Mouse (Mus musculus) heart, embryonic 12.5 days (tissue): ENCODE data around the gene Nudt3. TPM values are rescaled to one million over a fixed set of nuclear protein-coding genes. Genes with fewer than 3 reads are reported as not detected.
A peak's percentile ranks its signal among the peaks of the same experiment; 100 is the strongest.

Experiments
- ATAC-seq: fragments of 200-750 bp; cut with Nextera tagmentation; 2 replicates; pipeline ENCODE4 v1.8.0; 2017; ENCODE audit warnings: moderate TSS enrichment, moderate library complexity; ENCODE audit not compliant: insufficient number of reproducible peaks, low FRiP score
- H3K27ac ChIP-seq: fragments of 300-500 bp; sonication (generic); 2 replicates; pipeline ENCODE4 v1.5.1; 2016; ENCODE audit warnings: mild to moderate bottlenecking, moderate library complexity; ENCODE audit not compliant: poor library complexity, severe bottlenecking
- H3K27me3 ChIP-seq: fragments of 300-500 bp; sonication (generic); replicated peaks from 2 replicates; pipeline ENCODE4 v1.6.1; 2016; ENCODE audit warnings: mild to moderate bottlenecking, moderate library complexity
- H3K36me3 ChIP-seq: fragments of 300-500 bp; sonication (generic); 2 replicates; pipeline ENCODE4 v1.6.1; 2016; ENCODE audit warnings: mild to moderate bottlenecking, moderate library complexity
- H3K4me1 ChIP-seq: fragments of 300-500 bp; sonication (generic); replicated peaks from 2 replicates; pipeline ENCODE4 v1.6.1; 2016; ENCODE audit warnings: mild to moderate bottlenecking
- H3K4me2 ChIP-seq: fragments of 300-500 bp; sonication (generic); 2 replicates; pipeline ENCODE4 v1.6.1; 2016; ENCODE audit warnings: mild to moderate bottlenecking, moderate library complexity
- H3K4me3 ChIP-seq: fragments of 300-500 bp; sonication (generic); 2 replicates; pipeline ENCODE4 v1.5.1; 2016; ENCODE audit warnings: mild to moderate bottlenecking
- H3K9ac ChIP-seq: fragments of 300-500 bp; sonication (generic); 2 replicates; pipeline ENCODE4 v1.6.1; 2016; ENCODE audit warnings: mild to moderate bottlenecking, moderate library complexity
- H3K9me3 ChIP-seq: fragments of 300-500 bp; sonication (generic); replicated peaks from 2 replicates; pipeline ENCODE4 v1.6.1; 2016; ENCODE audit warnings: mild to moderate bottlenecking, moderate library complexity
- WGBS: fragments of 180-500 bp; shearing (Covaris S2); methylation state at CpG from one replicate; pipeline ENCODE4 v1.1.7; 2016; 5-methylcytosine and 5-hydroxymethylcytosine counted together
- polyA plus RNA-seq: library from polyadenylated mRNA; unstranded; fragments of >200 nt; fragmentation: Nextera tagmentation; extraction: Ambion mirVana; gene quantifications from 2 replicates; pipeline ENCODE4 v1.2.1, GENCODE M21; 2016

Nudt3 gene
- polyA plus RNA-seq, 1 experiment from 2014 or later: 106 TPM

GRCm38 (mm10) chr17:27596376-27597190, 26.7 kb downstream of the Nudt3 start:
- H3K9ac ChIP-seq: peak overlapping the region; percentile 12; the same call in 1 of the 2 replicates
- H3K4me1 ChIP-seq: peaks cover 77% of the 10 kb centered on the region
- no peaks in the 10 kb centered on the region for H3K27me3 ChIP-seq
- WGBS: 49% methylated on average over 21 of the region's 21 CpGs
- peak; percentile 68 for ATAC-seq
- H3K4me3 ChIP-seq: no peak overlapping the region
- H3K36me3 ChIP-seq: peaks cover 45% of the 10 kb centered on the region
- no peaks in the 10 kb centered on the region for H3K9me3 ChIP-seq
- H3K4me2 ChIP-seq: peak overlapping the region; percentile 20
- H3K27ac ChIP-seq: peak overlapping the region; percentile 79

GRCm38 (mm10) chr17:27595659-27596375, 27.5 kb downstream of the Nudt3 start:
- peaks cover 45% of the 10 kb centered on the region for H3K36me3 ChIP-seq
- H3K4me2 ChIP-seq: peak overlapping the region; percentile 29; the same call in 1 of the 2 replicates
- H3K27me3 ChIP-seq: no peaks in the 10 kb centered on the region
- peak overlapping the region; percentile 52 for H3K9ac ChIP-seq
- ATAC-seq: no peak
- H3K4me3 ChIP-seq: no peak overlapping the region
- no peaks in the 10 kb centered on the region for H3K9me3 ChIP-seq
- peak overlapping the region; percentile 79 for H3K27ac ChIP-seq
- 62% methylated on average over 15 of the region's 15 CpGs for WGBS
- peaks cover 77% of the 10 kb centered on the region for H3K4me1 ChIP-seq

- peaks cover 48% of the 10 kb centered on the region for H3K36me3 ChIP-seq
Measured at GRCm38 (mm10) chr17:27592565-27592910, 30.8 kb downstream of the Nudt3 start.

DNA sequence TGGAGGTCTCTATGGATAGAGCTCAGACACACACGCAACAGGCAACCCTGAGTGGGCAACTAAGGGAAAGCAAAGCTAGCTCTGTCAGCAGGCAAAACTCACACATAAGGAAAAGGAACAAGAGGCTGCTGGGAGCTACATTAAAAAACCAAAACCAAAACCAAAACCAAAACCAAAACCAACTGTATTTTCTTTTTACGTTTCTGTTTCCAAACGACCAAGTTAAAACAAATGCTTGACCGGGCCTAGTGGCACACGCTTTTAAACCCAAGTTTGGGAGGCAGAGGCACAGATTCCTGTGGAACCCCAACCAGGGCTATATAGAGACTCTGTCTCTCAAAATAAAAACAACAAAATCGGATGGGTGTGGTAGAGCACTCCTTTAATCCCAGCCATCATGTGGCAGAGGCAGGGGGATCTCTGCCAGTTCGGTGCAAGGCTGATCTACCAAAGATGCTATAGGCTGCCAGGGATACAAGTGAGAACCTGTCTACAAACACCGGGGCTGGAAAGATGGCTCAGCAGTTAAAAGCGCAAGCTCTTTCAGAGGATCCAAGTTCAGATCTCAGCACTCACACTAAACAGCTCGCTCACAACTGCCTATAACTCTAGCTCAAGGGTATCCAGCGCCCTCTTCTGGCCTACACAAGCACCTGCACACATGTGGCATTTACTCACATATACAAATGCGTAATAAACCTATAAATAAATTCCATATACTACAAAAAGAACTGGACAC, 31.3 kb downstream of the Nudt3 start:
- 89% methylated on average over 12 of the region's 12 CpGs for WGBS
- 0 out of 2 replicates have a peak overlapping the region, but pooled peaks have one; percentile 42 for H3K9ac ChIP-seq

More at GRCm38 (mm10) chr17:27592565-27592910, 30.8 kb downstream of the Nudt3 start:
- 95% methylated on average over 7 of the region's 7 CpGs for WGBS
- Histone ChIP-seq H3K9ac (no peak overlapping the region), H3K4me2 (no peak overlapping the region), H3K4me3 (no peak overlapping the region), H3K27ac (no peak overlapping the region; the same call in 1 of the 2 replicates), H3K9me3 (no peaks in the 10 kb centered on the region), H3K4me1 (peaks cover 90% of the 10 kb centered on the region), H3K27me3 (no peaks in the 10 kb centered on the region)
- ATAC-seq: no peak

GRCm38 (mm10) chr17:27588231-27588630, 35.1 kb downstream of the Nudt3 start:
- Histone ChIP-seq H3K9me3 (no peaks in the 10 kb centered on the region), H3K9ac (0 out of 2 replicates have a peak overlapping the region, but pooled peaks have one; percentile 23), H3K4me2 (no peak overlapping the region), H3K4me3 (no peak overlapping the region), H3K27ac (peak overlapping the region; percentile 12; the same call in 1 of the 2 replicates), H3K4me1 (peaks cover 80% of the 10 kb centered on the region), H3K27me3 (no peaks in the 10 kb centered on the region), H3K36me3 (peaks cover 37% of the 10 kb centered on the region)
- ATAC-seq: no peak
- 47% methylated on average over 8 of the region's 8 CpGs for WGBS

More for the DNA sequence above, 31.3 kb downstream of the Nudt3 start:
- ATAC-seq: no peak
- Histone ChIP-seq H3K27ac (peak overlapping the region; percentile 58; the same call in 1 of the 2 replicates), H3K27me3 (no peaks in the 10 kb centered on the region), H3K36me3 (peaks cover 48% of the 10 kb centered on the region), H3K4me2 (no peak overlapping the region), H3K4me1 (peaks cover 90% of the 10 kb centered on the region), H3K4me3 (no peak overlapping the region), H3K9me3 (no peaks in the 10 kb centered on the region)

- Histone ChIP-seq H3K27me3 (no peaks in the 10 kb centered on the region), H3K4me3 (no peak overlapping the region), H3K36me3 (peaks cover 37% of the 10 kb centered on the region), H3K4me2 (peak overlapping the region; percentile 24; the same call in 1 of the 2 replicates), H3K27ac (peak overlapping the region; percentile 85), H3K4me1 (peaks cover 75% of the 10 kb centered on the region), H3K9me3 (no peaks in the 10 kb centered on the region), H3K9ac (peak overlapping the region; percentile 43; the same call in 1 of the 2 replicates)
- peak; percentile 26; the same call in 1 of the 2 replicates for ATAC-seq
- WGBS: 42% methylated on average over 12 of the region's 12 CpGs
Measured at GRCm38 (mm10) chr17:27587252-27587651, 36.0 kb downstream of the Nudt3 start.

DNA sequence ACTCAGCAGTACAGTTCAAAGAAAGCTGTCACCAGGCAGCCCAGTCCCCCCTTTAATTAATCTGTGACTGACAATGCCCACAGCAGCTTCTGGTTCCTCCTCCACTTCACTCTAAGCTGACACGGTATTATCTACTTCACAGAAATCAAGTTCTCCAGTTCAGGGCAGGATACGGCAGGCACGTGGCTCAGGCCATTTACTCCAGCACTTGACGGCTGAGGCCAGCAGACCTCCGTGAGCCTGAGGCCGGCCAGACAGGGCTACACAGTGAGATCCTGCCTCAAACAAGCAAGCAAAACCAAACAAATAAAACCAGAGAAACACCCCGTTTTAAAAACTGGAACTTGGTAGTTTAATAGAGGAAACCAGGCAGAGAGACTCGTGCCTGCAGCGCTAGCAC, 36.6 kb downstream of the Nudt3 start:
- Histone ChIP-seq H3K27me3 (no peaks in the 10 kb centered on the region), H3K4me1 (peaks cover 69% of the 10 kb centered on the region), H3K4me3 (no peak overlapping the region), H3K9me3 (no peaks in the 10 kb centered on the region), H3K9ac (peak overlapping the region; percentile 43; the same call in 1 of the 2 replicates), H3K27ac (peak overlapping the region; percentile 85), H3K36me3 (peaks cover 39% of the 10 kb centered on the region), H3K4me2 (peak overlapping the region; percentile 24; the same call in 1 of the 2 replicates)
- ATAC-seq: no peak
- 48% methylated on average over 9 of the region's 9 CpGs for WGBS

- no peak for ATAC-seq
- Histone ChIP-seq H3K9ac (no peak overlapping the region), H3K36me3 (peaks cover 69% of the 10 kb centered on the region), H3K4me1 (peaks cover 46% of the 10 kb centered on the region), H3K27me3 (no peaks in the 10 kb centered on the region), H3K9me3 (no peaks in the 10 kb centered on the region), H3K4me2 (no peak overlapping the region), H3K4me3 (no peak overlapping the region), H3K27ac (no peak overlapping the region)
- 75% methylated on average over 13 of the region's 13 CpGs for WGBS
Measured at GRCm38 (mm10) chr17:27583185-27583894, 40.0 kb downstream of the Nudt3 start.

DNA sequence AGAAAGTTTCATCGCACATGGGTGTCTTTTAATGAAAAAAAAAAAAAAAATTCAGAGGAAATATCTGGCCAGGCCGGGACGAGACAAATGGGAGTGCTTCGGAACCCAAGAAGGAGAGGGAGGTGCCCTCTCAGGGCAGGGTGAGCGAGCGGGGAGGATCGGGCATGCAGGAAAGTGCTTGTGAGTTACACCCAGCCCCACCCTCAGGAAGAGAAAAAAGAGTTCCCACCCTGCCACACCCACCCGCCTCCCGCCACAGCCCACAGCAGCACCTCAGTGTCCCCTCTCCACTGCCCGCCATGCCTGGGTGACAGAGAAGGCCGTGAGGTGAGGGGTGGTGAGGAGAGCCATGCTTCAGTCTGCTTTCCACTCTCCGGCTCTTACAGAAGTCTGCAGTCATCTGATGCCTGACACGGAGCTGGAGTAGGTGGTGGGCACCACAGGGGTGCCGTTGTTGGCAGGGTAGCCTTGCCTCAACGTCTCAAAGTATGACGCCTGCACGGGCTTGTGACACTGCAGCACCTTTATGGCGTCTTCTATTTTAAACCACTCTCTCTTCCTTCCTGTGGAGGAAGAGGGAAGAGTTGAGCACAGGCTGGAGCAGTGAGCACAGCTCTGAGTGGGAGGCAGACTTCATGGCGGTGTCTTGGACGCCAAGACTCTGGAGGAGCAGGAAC, 42.8 kb downstream of the Nudt3 start:
- 76% methylated on average over 20 of the region's 20 CpGs for WGBS
- no peak overlapping the region for H3K27ac ChIP-seq
- H3K9ac ChIP-seq: no peak overlapping the region
- H3K36me3 ChIP-seq: peaks cover 89% of the 10 kb centered on the region
- no peak overlapping the region for H3K4me2 ChIP-seq
- ATAC-seq: no peak
- H3K27me3 ChIP-seq: no peaks in the 10 kb centered on the region
- H3K4me1 ChIP-seq: peaks cover 29% of the 10 kb centered on the region
- no peak overlapping the region for H3K4me3 ChIP-seq
- no peaks in the 10 kb centered on the region for H3K9me3 ChIP-seq

GRCm38 (mm10) chr17:27579816-27580215, 43.5 kb downstream of the Nudt3 start:
- Histone ChIP-seq H3K9me3 (no peaks in the 10 kb centered on the region), H3K4me2 (no peak overlapping the region), H3K36me3 (peaks cover 88% of the 10 kb centered on the region), H3K27me3 (no peaks in the 10 kb centered on the region), H3K4me1 (peaks cover 34% of the 10 kb centered on the region), H3K27ac (no peak overlapping the region), H3K4me3 (no peak overlapping the region), H3K9ac (no peak overlapping the region)
- WGBS: 80% methylated on average over 8 of the region's 8 CpGs
- ATAC-seq: no peak
